Mouse (Mus musculus): ENCODE results near the gene Klk9.
A peak's percentile ranks its signal among the peaks of the same experiment; 100 is the strongest.

The Klk9 gene

GRCm38 (mm10) chr7:43791591-43791990, at the start of gene Klk9:
TSS of gene Klk9 (plus strand) at chr7:43791891.
- DNase-seq: no peak

- peak; percentile 98 for DNase-seq
Observed at GRCm38 (mm10) chr7:43747788-43748187, 43.9 kb upstream of the Klk9 start.

DNA sequence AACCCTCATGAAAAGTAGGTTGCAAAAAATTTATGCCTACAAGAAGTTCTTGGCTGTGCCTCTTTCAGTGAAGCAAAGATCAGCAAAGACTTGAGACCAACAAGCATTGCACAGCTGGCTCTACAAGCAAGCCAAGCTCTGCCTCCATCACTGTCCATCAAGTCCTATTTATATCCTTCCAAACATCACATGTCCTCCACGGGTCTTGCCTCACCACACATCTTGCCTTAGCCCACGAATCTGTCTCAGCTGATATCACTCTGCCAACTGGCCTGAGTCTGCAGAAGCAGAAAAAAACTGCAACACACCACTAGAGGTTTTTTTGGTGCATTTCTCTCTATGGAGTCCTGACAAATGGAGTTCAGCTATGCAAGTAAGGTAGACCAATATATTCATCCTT, 38.9 kb upstream of the Klk9 start:
- no peak for DNase-seq

DNA sequence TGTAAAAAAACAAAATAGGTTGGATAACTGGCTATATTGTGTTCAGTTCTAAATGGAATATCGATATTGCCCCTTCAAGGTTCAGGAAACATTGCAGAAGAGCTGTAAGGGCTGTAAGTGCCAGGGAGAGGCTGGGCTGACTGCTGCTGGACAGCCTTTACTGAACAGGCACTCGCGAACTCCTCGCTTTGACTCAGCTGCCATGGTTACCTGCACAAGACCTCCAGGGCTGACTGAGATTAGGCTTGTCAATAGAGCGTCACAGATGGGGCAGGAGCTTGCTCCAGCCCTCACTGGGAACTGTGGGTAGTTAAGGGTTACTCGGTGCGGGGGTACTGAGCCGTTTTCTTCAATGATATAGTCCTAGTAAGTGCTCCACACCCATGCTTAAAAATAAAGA, 25.2 kb upstream of the Klk9 start:
- DNase-seq: peak; percentile 49

GRCm38 (mm10) chr7:43768597-43768996, 23.1 kb upstream of the Klk9 start, which contains the start of gene Klk12:
TSS of gene Klk12 (plus strand) at chr7:43768897.
- DNase-seq: peak; percentile 68

- DNase-seq: peak; percentile 62
Observed at GRCm38 (mm10) chr7:43769636-43770035, 22.1 kb upstream of the Klk9 start.

GRCm38 (mm10) chr7:43770701-43771100, 21.0 kb upstream of the Klk9 start:
- DNase-seq: peak; percentile 78

GRCm38 (mm10) chr7:43771916-43772315, 19.8 kb upstream of the Klk9 start:
- DNase-seq: peak; percentile 70

- DNase-seq: peak; percentile 74
Observed at GRCm38 (mm10) chr7:43772901-43773300, 18.8 kb upstream of the Klk9 start.

DNA sequence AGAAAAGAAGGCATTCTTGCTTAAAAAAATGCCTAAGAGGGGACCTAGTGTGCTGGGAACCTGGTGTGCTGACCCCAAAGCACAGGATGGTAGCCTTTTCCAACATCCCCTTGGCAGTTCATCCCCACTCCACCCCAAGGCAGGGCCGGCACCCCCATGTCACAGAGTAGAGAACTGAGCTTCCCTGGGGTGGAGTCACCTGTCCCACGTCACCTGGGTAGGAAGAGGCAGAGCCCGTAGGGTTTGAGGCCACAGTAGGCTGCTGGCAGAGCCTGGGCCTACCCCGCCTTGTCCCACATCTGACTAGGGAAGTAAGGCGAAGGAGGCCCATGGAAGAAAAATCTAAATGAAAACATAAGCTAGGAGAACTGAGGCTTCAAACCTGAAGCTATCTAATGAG, 17.3 kb upstream of the Klk9 start, which contains the start of gene Klk11:
TSS of gene Klk11 (plus strand) at position 241 of the 400 bp plus-strand sequence.
- DNase-seq: peak; percentile 87

DNA sequence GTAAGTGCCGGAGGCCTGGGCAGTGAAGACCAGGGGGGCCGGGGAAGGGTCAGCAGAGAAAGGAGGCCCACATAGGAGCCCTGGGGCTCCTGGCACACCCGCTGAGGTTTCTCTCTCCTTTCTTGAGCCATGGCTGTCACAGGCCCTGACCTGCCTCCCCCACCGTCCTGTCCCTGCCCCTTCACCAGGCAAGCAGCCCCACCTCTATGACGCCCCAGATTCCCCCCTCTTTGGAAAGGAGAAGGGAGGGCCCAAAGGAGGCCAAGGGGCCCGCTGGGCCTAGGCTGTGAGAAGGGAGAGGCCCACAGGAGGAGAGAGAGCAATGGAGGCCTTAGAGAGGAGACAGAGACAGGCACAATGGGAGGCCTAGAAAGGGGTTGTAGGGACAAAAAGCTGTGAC, 16.9 kb upstream of the Klk9 start:
- DNase-seq: peak; percentile 76

GRCm38 (mm10) chr7:43775311-43776057, 16.2 kb upstream of the Klk9 start:
- DNase-seq: peak; percentile 77

DNA sequence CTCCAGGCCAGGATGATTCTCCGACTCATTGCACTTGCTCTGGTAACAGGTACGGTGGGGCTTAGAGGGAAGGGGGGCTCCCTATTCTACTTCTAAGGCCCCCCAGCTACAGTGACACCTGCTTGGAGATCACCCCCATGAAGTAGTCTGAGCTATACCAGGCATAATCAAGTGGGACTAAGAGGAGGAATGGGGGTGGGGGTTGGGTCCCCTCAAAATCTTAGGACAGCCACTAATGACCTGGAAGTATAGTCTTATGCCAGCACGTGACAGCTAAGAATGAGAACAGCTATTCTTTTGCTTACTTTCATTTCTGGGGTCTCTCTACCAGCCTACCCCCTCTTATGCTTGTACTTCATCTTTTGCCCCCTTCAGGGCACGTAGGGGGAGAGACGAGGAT, 15.2 kb upstream of the Klk9 start:
- DNase-seq: peak; percentile 73

DNA sequence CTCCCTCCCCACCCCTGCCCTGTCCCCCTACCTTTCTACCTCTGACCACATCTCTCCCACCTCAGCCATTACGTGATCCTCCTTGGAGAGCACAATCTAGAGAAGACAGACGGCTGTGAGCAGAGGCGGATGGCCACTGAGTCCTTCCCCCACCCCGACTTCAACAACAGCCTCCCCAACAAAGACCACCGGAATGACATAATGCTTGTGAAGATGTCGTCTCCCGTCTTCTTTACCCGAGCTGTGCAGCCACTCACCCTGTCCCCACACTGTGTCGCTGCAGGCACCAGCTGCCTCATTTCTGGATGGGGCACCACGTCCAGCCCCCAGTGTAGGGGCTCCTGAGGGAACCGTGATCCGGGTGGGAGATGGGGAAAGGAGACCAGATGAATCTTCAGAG, 14.3 kb upstream of the Klk9 start:
- DNase-seq: peak; percentile 76

DNA sequence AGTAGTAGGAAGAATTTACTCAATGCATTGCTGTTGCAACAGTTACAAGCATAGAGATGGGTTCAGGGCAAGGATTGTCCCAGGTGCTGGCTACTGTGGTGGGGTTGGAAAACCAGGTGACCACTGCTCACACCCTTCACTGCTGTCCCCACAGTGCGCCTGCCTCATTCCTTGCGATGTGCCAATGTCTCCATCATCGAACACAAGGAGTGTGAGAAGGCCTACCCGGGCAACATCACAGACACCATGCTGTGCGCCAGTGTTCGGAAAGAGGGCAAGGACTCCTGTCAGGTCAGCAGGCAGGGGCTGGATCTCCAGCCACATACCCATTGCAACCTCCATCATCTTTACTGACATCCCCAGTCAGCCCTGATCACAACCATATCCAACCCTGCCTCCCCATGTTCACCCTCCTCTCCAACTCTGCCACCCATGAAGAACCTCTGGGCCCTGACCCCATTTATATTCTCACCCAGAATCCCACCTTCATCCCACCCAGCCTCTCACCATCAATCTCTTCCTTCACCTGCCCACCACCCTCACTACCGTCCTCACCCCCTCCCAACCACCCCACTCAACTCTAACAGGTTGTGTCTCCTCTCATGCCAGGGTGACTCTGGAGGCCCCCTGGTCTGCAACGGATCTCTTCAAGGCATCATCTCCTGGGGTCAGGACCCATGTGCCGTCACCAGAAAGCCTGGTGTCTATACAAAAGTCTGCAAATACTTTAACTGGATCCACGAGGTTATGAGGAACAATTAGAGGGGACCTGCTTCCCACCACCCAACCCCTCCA, 13.3 kb upstream of the Klk9 start:
- peak; percentile 81 for DNase-seq

DNA sequence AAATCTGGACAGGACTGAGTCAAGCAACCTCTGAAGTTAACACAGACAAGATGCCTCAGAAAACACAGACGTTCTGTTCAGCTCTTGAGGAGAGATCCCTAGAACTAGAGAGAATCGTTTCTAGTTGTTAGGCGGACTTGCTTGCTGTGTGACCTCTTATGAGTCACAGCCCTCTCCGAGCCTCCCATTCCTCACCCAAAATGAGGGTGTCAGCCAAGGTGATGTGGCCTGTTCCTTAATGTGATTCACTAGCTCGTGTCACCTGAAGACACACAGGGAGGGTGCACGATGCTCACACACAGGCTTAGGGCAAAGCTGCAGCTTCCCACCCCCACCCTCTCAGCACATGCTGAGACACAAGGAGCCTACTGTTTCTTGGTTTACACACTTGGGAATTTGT, 11.4 kb upstream of the Klk9 start:
- peak; percentile 77 for DNase-seq

DNA sequence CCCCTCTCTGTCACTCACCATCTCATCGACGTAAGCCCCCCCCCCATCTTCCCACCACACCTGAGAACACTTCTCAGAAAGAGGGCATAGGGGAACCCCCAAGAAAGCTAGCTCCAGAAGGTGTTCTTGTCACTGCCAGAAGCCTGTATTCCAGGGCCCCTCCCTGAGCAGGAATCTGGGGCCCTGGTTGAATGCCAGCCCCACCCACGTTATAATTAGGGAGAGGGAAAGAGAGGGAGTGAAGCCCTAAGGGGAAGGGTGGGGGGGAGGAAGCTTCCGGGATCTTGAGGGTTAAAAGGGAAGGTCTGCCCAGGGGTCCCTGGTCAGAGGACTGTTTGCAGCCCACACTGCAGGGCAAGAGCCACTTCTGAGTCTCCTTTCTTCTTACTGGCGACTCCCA, 10.9 kb upstream of the Klk9 start, which contains the start of gene Klk10:
TSS of gene Klk10 (plus strand) at position 290 of the 400 bp plus-strand sequence.
- DNase-seq: no peak

GRCm38 (mm10) chr7:43781541-43781940, 10.2 kb upstream of the Klk9 start:
- DNase-seq: peak; percentile 85

DNA sequence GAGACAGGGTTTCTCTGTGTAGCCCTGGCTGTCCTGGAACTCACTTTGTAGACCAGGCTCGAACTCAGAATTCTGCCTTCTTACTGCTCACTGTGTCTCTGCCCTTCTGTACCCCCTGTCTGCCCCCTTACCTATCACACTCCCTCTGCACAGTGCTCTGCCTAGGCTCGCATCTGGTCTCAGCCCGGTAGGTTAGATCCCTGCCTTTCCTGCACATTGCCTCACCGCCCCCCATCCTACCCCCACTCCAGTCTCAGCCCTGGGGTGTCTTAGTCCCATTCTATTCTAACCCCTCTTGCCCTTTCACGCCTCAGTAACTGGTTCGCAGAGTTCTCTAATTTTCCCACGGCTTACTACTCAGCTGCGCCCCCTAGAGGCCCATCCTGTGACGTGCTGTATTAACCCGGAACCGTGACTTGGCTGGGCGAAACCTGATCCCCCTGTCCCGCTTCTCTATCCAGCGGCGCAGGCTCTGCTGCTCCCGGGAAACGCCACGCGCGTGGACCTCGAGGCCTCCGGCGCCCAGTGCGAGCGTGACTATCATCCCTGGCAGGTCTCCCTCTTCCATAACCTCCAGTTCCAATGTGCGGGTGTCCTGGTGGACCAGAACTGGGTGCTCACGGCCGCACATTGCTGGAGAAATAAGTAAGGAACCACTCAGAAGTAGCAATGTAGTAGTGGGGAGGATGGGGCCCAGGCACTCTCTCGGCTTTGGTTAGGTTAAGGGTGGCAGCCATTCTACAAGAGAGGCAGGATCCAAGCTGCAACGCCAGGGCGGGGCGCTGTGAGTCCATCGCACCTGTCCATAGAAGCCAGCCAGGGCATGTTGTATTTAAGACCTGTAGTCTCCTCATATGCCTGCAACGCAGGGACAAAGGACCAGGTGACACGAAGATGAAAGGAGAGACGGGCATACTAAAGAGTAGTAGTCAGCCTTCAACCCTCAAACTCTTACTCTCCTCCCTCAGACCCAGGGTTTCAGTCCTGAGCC, 9.1 kb upstream of the Klk9 start:
- peak; percentile 97 for DNase-seq

DNA sequence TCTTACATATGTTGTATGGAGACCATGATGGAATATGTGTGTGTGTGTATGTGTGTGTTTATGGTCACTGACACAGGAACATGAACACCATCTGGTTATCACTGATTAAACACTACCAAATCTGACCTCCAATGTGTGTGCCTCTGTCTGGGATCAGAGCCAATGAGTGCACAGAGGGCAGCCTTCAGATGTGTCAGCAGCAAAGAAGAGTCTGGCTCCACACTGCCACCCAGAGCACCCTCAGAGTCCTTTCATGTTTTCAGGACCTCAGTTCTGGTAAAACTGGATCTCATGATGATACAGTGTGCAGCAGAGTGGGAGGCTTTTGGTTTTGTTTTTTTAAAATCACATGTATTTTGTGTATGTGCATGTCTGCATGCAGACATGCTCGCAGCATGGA, 6.4 kb upstream of the Klk9 start:
- DNase-seq: no peak

DNA sequence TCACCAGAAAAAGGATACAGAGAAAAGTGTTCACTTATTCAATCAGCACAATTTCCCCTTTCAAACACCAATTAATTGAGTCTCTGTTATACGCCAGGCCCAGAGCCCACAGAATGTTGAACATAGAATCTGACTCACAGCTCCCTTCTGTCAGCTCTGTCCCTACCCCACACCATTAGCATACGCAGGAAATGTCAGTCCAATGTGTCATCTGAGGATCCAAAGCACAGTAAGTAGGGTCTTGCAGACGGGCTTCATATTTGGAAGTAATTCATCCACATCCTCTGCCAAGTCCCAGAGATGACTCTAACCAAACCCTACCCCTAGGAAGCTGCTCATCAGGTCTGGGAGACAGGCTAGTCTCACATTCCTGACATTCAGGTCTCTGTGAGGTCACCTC, 3.6 kb upstream of the Klk9 start:
- DNase-seq: peak; percentile 55

- DNase-seq: no peak
Observed at GRCm38 (mm10) chr7:43789295-43789694, 2.4 kb upstream of the Klk9 start.

DNA sequence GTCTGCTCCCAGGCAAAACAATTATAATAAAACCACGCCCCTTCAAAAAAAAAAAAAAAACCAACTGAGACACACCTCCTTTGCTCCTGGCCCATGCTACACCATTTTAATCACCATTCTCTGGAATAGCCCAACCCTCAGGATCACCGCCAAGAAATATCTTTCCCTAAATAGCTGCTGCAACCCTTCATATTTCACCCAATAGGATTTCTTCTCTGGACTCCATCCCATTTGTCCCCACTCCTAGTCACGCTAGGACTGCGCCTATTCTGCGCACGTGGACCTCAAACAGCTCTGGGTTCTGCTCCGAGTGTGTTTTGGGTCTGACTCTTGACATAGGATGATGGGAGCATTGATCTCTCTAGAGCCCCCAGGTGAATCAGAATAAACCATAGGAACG, 4.7 kb downstream of the Klk9 start:
- no peak for DNase-seq
